Mouse (Mus musculus) midbrain, embryonic 13.5 days (tissue): ENCODE results near the gene Dydc2. TPM values are rescaled to one million over a fixed set of nuclear protein-coding genes. Genes with fewer than 3 reads are reported as not detected.

Experiments used
- polyA plus RNA-seq: library from polyadenylated mRNA; unstranded; fragments of >200 nt; fragmentation: Nextera tagmentation; extraction: Ambion mirVana; gene quantifications from 2 replicates; pipeline ENCODE4 v1.2.1, GENCODE M21; 2015

Gene Dydc2
- polyA plus RNA-seq, 1 experiment from 2014 or later, result 0.40 TPM

Other genes with a start within 250 kb of the Dydc2 start
- 1.2 and 1.4 TPM in 2 replicates for gene Sh2d4b, start 175.9 kb downstream of the Dydc2 start, polyA plus RNA-seq
- gene Tspan14, start 102.4 kb downstream of the Dydc2 start, polyA plus RNA-seq, result 79.7 and 80.4 TPM in 2 replicates
- gene Fam213a, start 55.4 kb downstream of the Dydc2 start, polyA plus RNA-seq, result 66.9 and 67.2 TPM in 2 replicates
- not detected in 2 replicates for gene Dydc1, start 3.7 kb upstream of the Dydc2 start, polyA plus RNA-seq
- gene Mat1a, start 35.8 kb upstream of the Dydc2 start, polyA plus RNA-seq, result not detected in 2 replicates
- not detected in 2 replicates for gene Sftpa1, start 62.6 kb upstream of the Dydc2 start, polyA plus RNA-seq
- not detected in 2 replicates for gene Mbl1, start 82.2 kb upstream of the Dydc2 start, polyA plus RNA-seq
- not detected in 2 replicates for gene Sftpd, start 115.9 kb upstream of the Dydc2 start, polyA plus RNA-seq
- 0.17 TPM in 1 of 2 replicates, not detected in the other for gene Gm2832, start 209.6 kb upstream of the Dydc2 start, polyA plus RNA-seq